Mouse (Mus musculus) adrenal gland, adult 8-10 months (tissue): ENCODE measurements around the gene Casq2. TPM values are rescaled to one million over a fixed set of nuclear protein-coding genes. Genes with fewer than 3 reads are reported as not detected.
A peak's percentile ranks its signal among the peaks of the same experiment; 100 is the strongest.
"Not testable (repeated sequence)": the region's sequence is repeated elsewhere in the genome, so short reads cannot be mapped to it uniquely, and the experiment has no call there.

Experiments used
- DNase-seq: peaks from one replicate; pipeline ENCODE4 v3.0.0; 2022
- total RNA-seq, 4 experiments: library from RNA; stranded (reverse); gene quantifications; 2 replicates each; pipeline ENCODE4 v1.2.4; 2022

Gene Casq2
- total RNA-seq, 4 experiments from 2014 or later: 0.54 to 1.3 (median 1.2) TPM

DNA sequence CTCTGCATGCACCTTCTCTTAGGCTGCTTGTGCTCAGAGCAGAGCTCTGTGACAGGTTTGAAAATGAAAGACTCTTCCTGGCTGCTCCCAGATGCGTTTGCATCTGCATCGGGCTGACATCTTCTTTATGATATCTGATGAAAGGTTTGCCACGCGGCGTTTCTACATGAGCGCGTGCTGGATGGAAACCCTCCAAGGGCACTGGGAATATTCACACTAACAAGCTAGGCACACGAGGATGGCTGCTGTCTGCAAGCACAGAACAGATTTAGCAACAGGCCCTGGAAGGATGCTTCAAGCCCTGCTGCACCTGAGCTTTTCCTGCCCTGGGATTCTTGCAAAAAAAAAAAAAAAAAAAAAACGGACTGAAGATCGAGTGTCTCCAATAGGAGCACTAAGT lies 50.9 kb downstream of the Casq2 start:
- no peak for DNase-seq

DNA sequence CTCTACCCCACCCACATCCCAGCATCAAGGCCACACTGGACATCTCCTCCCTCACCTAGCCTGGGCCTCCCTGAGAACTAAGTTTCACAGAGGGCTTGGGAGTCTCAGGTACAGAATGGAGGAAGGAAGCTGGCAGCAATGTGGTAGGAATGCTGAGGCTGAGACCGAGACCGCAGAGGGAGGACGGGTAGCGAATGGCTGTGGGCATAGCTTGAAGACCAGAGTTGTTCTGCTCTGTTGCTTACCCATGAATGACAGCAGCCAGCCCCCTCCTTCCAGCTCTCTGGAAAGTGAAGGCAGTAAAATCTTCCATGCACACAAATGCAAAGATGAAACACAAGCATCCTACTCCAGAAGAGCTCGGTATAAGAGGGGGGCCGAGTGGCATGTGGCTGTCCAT lies 52.7 kb downstream of the Casq2 start:
- no peak for DNase-seq

- DNase-seq: no peak
Observed at GRCm38 (mm10) chr3:102140606-102141005, 54.4 kb downstream of the Casq2 start.

GRCm38 (mm10) chr3:102141451-102141850 lies 55.2 kb downstream of the Casq2 start:
- no peak for DNase-seq

DNA sequence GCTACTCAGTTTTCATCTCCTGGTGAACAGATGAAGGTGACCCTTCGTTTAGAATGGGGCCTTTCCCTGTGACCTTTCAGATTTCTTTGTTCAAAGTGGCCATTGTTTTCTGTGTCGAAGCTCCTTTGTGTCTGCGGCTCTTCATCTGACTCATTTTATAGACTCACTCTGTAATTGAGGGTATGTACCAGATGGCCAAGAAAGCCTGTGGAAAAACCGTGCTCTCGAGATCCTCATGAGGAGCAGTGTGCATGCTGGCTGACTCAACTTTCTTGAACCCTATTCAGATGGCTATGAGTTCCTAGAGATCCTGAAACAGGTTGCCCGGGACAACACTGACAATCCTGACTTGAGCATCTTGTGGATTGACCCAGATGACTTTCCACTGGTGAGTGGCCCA lies 55.7 kb downstream of the Casq2 start:
- DNase-seq: no peak

- no peak for DNase-seq
Observed at GRCm38 (mm10) chr3:102142947-102143346, 56.7 kb downstream of the Casq2 start.

- no peak for DNase-seq
Observed at GRCm38 (mm10) chr3:102143536-102143935, 57.3 kb downstream of the Casq2 start.

- no peak for DNase-seq
Observed at GRCm38 (mm10) chr3:102144401-102144800, 58.2 kb downstream of the Casq2 start.

- DNase-seq: no peak
Observed at GRCm38 (mm10) chr3:102145645-102146386, 59.6 kb downstream of the Casq2 start.

GRCm38 (mm10) chr3:102146428-102146827 lies 60.2 kb downstream of the Casq2 start:
- DNase-seq: no peak

- DNase-seq: no peak
Observed at GRCm38 (mm10) chr3:102147189-102147588, 61.0 kb downstream of the Casq2 start.

DNA sequence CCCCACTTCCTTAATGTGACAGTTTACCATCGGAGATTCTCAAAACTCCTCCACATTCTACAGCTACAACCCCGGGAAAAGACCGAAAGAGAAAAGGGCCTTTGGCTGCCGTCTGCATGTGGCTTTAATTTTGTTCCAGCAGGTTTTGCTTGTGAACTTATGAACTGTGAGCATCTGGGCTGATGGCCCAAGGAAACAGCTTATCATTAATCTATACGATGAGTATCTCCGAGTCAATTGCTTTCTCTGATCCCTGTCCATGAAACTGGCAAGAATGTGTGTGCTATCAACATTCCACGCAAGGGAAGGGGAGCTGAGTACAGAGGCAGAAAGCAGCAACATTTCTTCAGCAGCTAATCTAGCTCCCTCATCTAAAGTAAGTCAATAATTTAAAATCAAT lies 63.7 kb downstream of the Casq2 start:
- no peak for DNase-seq

GRCm38 (mm10) chr3:102151850-102152249 lies 65.6 kb downstream of the Casq2 start:
- no peak for DNase-seq

DNA sequence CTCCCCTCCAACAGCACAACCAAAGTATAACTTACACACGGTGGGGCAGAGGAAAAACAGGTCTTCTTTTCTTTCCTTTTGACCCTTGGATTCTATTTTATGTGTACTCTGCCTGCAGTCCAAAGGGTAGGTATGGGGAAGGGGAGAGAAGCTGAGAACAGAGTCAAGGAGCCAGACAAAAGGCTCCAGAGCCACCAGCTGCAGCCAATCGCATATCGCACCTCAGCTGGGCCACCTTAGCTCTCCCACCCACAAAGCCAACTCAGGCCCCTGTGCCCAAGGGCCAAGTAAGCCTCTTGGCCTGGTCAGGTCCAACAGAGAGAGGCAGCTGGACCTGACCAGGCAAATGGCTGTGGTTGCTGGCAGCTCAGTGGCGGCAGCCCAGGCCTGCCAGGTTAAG lies 66.3 kb downstream of the Casq2 start:
- no peak for DNase-seq

DNA sequence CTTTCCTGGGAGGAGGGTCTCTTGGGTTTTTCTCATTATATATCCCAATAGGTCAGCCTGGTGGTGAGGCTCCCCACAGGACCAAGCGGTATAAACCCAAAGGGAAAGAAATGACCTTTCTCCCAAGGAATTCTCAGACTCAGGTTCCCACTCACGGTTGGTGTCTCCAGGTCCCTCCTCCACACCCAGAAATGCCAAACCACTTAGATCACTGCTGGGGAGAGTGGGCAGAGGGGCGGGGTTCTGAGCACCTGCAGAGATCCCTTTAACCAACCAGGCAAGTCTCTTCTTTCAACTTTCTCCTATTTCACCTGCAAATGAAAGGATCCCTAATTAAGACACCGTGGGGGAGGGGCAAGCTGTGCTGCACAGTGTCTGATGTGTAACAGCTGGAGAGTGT lies 66.7 kb downstream of the Casq2 start:
- no peak for DNase-seq

- DNase-seq: no peak
Observed at GRCm38 (mm10) chr3:102154107-102154506, 67.9 kb downstream of the Casq2 start.

GRCm38 (mm10) chr3:102156737-102157136 lies 70.5 kb downstream of the Casq2 start:
- no peak for DNase-seq

DNA sequence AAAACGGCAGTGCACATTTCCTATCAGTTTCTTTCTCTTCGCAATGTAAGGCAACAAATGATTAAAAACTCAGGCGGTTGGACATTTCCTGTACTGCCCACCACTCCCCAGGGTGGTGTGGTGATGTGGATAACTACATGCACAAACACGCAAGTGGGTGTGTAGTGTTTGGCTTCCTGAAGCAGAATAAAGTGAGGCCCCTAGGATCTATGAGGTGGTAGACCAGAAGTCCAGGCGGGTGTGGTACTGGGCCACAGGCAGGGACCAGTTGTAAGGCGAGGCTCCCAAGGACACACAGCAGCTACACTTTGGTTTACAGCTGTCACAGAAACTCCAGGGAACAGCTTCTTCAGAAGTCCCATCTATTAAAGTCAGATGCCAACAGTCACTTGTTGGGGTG lies 71.4 kb downstream of the Casq2 start:
- DNase-seq: no peak

GRCm38 (mm10) chr3:102158759-102159422 lies 72.7 kb downstream of the Casq2 start:
- peak; percentile 63 for DNase-seq

DNA sequence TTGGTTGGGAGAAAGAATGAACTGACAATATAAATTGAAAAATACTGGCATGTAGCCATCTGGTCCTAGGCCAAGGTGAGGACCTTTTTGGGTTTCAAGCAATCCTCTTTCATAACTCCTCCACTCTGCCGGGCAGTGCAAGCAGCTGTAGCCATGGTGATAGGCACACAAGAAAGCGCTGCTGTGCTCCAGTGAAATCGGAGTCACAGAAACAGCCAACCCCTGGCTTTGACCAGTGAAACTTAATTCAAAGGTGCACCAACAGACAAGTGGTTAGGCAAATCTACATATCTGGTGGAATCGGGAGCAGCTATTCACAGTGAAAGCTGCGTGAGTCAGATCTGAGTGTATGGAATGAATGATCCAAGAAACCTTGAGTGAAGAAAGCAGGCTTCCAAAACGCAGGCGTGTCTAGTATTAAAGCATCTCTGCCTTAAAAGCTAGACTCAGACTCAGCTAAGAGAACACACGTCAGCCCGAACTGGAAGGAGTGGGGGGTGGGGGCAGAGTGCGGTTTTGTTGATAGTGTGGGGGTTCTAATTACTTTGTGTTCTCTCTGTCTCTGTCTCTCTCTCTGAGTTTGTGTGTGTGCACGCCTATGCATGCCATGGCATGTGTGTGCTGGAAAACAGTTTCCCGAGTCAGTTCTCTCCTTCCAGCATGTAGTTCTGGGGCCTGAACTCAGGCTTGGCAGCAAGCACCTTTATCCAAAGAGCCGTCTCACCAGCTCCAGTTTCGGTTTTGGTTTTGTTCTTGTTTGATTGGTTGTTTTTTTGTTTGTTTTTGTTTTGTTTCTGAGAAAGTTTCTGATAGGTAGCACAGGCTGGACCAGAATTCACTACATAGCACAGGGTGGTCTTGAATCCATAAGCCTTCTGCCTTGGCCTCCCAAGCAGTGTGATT lies 73.5 kb downstream of the Casq2 start:
- peak; percentile 74 for DNase-seq

DNA sequence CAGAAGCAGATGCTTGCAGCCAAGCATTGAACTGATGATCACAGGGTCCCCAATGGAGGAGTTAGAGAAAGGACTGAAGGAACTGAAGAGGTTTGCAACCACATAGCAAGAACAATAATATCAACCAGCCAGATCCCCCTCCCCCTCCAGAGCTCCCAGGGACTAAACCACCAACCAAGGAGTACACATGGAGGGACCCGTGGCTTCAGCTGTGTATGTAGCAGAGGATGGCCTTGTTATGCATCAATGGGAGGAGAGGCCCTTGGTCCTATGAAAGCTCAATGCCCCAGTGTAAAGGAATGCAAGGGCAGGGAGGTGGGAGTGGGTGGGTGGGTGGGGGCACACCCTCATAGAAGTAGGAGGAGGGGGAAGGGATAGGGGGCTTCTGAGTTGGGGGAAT lies 77.6 kb downstream of the Casq2 start:
- not testable (repeated sequence) for DNase-seq

DNA sequence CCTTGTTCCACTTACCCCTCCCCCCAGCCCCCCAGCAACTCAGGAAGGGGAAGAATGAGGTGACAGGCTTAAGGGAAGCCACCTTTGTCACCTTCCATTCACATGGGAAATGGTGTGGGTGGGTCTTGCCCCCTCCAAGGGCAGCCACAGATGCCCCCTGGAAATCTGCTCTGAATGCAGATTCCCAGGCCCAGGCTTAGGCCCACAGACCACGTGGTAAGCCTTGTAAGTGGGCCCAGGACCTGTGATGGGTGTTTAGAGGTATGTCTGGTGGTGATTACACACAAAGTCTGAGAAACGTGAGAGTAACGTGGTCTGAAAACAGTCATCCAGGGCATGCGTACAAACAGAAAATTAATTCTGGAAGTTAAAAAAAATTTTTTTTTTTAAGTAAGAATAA lies 78.7 kb downstream of the Casq2 start:
- DNase-seq: no peak
